Mouse (Mus musculus) gastrocnemius, adult 2 months (tissue): ENCODE data around the gene Aire. TPM values are rescaled to one million over a fixed set of nuclear protein-coding genes. Genes with fewer than 3 reads are reported as not detected.
A peak's percentile ranks its signal among the peaks of the same experiment; 100 is the strongest.
"Not testable (repeated sequence)": the region's sequence is repeated elsewhere in the genome, so short reads cannot be mapped to it uniquely, and the experiment has no call there.

Source experiments
- DNase-seq: peaks from one replicate; pipeline ENCODE4 v3.0.0; 2022
- H3K27ac ChIP-seq: fragments of 200-600 bp; 2 replicates; pipeline ENCODE4 v1.8.1; 2022; ENCODE audit warnings: mild to moderate bottlenecking
- H3K4me3 ChIP-seq: fragments of 200-600 bp; 2 replicates; pipeline ENCODE4 v1.8.1; 2022; ENCODE audit warnings: mild to moderate bottlenecking, moderate library complexity
- CTCF ChIP-seq: fragments of 200-600 bp; IDR thresholded peaks from 2 replicates; pipeline ENCODE4 v1.8.1; 2022; ENCODE audit warnings: antibody characterized with exemption, mild to moderate bottlenecking, moderate library complexity
- intact Hi-C: fragments of 180-260 bp; cut with DNase I; formaldehyde crosslinking; loops from one replicate; pipeline ENCODE4 v1.15.1; 2025
- total RNA-seq, 2 experiments: library from RNA; stranded (reverse); gene quantifications; 2 replicates each; pipeline ENCODE4 v1.2.3; 2021

The Aire gene
- total RNA-seq, 2 experiments from 2014 or later: not detected

DNA sequence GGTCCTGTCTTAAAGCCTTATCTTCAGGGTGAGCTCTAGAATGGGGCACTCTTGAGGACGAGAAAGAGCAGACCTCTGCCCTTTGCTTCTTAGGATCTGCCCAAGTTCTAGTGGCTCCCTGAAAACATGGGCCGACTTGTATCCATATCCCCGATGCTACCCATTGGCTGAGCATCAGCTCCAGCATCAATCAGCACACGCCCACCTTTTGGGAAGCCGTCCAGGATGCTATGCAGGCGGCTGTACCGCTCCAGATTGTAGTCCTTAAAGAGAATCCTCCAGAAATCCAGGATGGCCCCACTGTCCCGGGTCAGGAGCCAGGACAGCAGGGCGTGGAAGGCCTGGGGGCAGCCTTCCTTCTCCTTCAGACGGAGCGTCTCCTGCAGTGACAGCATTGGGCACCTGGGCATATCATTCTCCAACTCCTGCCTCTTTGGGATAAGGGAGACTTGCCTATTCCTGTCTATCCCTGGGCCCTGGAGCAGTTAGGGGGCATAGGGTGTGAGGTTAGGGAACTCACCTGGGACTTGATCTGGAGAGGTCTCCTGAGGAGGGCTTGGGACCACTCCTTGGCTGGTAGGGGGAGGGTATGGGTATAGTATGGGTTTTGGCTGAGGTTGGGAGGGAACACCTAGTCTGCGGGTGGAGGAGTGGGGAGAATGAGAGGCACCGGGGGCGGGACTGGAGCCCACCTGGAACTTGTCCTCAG lies 559 bp downstream of the Aire start:
- intact Hi-C loops: no loop called here
- Histone ChIP-seq H3K27ac (no peak overlapping the region), H3K4me3 (peak overlapping the region; percentile 50; the same call in 1 of the 2 replicates)
- no peak for TF ChIP-seq CTCF
- DNase-seq: no peak

DNA sequence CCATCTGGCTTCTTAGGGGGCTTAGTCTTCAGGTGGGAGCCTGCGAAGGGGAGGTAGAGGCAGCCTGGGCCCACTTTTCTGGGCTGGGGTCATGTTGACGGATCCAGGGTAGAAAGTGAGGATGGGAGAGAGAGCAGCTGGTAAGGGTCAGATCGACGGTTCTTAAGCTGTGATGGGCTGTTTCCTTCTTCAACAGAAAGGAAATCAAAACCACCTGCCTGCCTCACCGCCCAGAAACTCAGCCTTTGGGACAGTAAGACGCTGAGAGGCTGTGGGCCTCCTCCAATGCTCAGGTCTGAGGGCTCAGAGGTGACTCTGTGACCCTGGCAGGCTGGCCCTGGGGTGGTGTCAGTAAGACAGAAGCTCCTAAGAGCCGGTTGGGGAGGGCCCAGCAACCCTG lies 1.3 kb downstream of the Aire start:
- intact Hi-C loops: no loop called here
- Histone ChIP-seq H3K4me3 (no peak overlapping the region), H3K27ac (no peak overlapping the region)
- no peak for DNase-seq
- TF ChIP-seq CTCF: no peak

DNA sequence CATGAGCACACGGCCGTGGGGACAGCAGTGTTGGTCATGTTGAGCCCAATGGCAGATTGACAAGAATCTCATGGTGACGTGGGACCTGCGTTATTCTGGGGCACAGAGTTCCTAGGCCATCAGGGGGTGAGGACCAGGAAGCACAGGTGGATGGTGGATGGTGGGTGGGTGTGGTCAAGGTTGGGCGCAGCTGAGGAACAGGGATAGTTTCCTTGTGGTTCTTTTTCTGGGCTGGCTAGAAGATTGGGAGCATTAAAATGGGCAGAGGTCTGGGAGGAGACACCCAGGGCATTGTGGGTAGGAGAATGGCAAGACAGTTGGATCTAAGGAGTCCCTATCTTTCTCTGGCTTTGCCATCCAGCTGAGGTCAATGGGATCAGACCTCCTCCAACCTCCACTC lies 1.8 kb downstream of the Aire start, which contains the start of gene Dnmt3l:
Dnmt3l (plus strand) TSS at position 301 of the 400 bp plus-strand sequence.
- no peak for DNase-seq
- no peak for TF ChIP-seq CTCF
- Histone ChIP-seq H3K27ac (no peak within 1 kb of the TSS), H3K4me3 (no peak within 1 kb of the TSS)
- intact Hi-C loops: no loop called here

DNA sequence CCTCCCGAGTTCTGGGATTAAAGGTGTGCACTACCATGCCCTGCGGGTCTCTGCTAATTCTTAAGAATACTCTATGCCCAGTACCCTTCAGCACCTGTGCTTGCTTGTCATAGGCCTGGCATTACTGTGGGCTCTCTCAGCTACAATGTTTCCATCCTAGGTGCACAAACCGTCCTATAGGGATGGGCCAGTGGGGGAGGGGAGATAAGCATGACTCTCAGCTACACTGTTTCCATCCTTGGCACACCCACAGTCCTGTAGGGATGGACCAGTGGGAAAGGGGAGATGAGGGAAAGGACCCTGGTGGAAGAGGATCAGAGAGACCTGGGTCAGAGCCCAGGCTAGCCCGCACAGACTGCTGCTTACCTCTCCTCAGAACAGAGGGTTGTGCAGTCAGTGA lies 6.3 kb downstream of the Aire start:
- no peak for DNase-seq
- H3K4me3 ChIP-seq: no peak overlapping the region
- no peak for TF ChIP-seq CTCF

DNA sequence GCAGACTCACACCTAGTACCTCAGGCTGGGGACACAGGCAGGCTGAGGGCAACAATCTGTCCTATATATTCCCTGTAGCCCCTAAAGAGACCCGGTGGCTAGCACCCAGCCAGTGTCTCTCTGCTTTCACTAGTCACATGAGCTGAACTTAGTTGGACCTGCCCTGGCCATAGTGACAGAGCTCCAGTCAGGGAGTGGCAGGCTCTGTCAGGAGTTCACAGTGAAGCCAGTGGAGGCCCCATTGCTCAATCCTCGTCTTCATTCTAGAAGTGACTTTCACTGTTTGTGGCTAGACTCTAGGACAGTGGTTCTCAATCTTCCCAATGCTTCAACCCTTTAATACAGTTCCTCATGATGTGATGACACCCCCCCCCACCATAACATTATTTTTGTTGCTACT lies 11.4 kb downstream of the Aire start:
- no peak for DNase-seq
- no peak for TF ChIP-seq CTCF
- Histone ChIP-seq H3K4me3 (no peak overlapping the region), H3K27ac (no peak overlapping the region)
- intact Hi-C loops: no loop called here

More for the DNA sequence above, 6.3 kb downstream of the Aire start:
- intact Hi-C loops: no loop called here
- H3K27ac ChIP-seq: no peak overlapping the region

DNA sequence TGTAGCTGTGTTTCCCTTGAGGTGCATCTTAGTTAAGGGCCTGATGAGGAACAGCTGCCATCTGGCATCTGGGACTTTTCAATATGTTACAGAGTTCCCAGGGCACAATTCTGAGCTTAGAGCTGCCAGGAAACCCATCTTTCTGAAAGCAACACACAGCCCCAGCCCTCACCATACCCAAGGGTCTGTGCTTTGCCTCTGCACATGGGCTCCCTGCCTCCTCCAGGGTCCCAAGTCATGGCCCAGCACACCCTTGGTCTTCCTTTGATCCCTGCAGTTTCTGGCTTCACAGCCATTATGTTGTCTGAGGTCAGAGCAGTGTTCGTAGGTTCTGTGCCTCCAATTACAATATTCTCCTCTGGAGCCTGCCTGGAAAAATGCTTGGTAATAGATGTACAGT lies 14.3 kb downstream of the Aire start:
- Histone ChIP-seq H3K27ac (no peak overlapping the region), H3K4me3 (no peak overlapping the region)
- DNase-seq: no peak
- no peak for TF ChIP-seq CTCF
- intact Hi-C loops: loop anchor here (5.0 kb wide), 2 partner anchors 47 to 133 kb away; no protein-coding TSS in a partner anchor

DNA sequence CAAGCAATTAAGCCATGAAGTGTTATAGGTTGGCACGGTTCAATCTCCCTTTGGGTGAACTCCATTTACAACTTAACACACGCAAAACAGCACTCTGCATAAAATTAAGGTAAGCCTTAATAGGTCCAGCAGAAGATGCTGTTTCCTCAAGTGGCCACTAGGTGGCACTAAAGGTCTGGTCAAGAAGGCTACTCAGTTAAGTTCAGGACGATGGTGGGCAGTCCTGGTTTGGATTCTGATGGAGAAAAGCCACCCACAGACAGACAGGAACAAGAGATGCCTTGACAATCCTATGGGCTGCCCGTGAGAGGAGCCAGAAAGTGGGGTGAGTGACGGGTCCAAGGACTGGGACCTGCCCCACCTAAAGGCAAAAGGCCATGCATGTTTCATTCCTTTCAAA lies 15.3 kb downstream of the Aire start:
- H3K4me3 ChIP-seq: no peak overlapping the region
- intact Hi-C loops: loop anchor here (5.0 kb wide), 2 partner anchors 46 to 134 kb away; no protein-coding TSS in a partner anchor
- H3K27ac ChIP-seq: no peak overlapping the region
- DNase-seq: peak; percentile 73
- peak; percentile 94 for TF ChIP-seq CTCF

DNA sequence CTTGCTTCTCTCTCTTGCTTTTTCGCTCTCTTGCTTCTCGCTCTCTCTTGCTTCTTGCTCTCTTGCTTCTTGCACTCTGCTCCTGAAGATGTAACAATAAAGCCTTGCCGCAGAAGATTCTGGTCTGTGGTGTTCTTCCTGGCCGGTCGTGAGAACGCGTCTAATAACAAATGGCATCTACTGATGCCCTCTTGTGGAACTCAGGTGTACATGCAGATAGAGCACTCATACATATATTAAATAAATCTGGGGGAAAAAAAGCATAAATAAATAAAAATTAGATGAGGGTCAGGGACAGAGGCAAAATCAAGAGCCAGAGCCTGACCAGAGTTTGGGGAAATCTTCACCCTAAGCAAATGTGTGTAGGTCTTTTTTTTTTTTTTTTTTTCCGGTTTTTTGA lies 18.0 kb downstream of the Aire start:
- intact Hi-C loops: loop anchor here (5.0 kb wide), 2 partner anchors 43 to 137 kb away; no protein-coding TSS in a partner anchor
- not testable (repeated sequence) for DNase-seq, H3K4me3 ChIP-seq, H3K27ac ChIP-seq
- TF ChIP-seq CTCF: peak; percentile 46

DNA sequence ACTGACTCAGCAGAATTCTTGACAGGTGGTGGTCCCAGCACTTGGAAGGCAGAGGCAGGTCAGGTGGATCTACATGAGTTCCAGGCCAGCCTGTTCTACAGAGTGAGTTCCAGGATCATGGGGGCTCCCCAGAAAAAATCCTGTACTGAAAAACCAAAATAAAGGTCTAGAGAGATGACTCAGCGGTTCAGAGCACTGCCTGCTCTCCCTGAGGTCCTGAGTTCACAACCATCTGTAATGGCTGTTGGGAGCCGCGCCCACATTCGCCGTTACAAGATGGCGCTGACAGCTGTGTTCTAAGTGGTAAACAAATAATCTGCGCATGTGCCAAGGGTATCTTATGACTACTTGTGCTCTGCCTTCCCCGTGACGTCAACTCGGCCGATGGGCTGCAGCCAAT lies 23.4 kb downstream of the Aire start:
- intact Hi-C loops, H3K4me3 ChIP-seq, H3K27ac ChIP-seq, DNase-seq: not testable (repeated sequence)

DNA sequence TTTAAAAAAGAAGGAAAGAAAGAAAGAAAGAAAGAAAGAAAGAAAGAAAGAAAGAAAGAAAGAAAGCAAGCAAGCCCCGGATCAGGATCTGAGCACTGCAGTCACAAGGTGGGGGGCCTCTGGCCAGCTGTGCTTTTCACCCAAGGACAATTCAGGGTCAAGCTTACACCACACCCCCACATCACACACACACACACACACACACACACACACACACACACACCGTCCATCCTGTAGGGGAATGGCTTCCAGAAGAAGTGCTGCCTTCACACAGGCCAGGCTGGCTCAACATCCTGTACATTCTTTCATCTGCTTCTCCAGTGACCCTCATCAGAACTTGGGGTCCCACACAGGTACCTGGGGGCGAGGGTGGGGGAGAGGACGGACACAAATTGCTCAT lies 24.1 kb downstream of the Aire start:
- intact Hi-C loops: no loop called here

DNA sequence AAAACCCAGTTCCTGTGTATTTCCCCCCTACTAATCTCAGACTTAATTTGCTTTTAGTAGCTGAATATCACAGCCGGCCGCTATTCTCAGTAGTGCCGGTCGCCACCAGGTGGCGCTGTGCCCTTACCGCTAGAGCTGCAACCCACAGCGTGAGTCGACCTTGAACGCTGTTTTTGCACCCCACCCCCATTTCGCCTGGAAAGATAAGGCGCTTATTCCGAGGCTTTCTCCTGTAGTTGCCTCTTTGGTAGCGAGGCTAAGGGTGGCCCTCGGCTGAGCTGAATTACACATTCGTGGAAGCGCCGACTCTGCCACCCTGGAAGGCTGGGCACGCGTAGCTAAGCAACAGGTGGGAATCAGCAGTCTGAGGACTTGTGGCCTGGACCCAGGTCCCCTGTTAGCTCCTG lies 24.6 kb downstream of the Aire start:
- peak overlapping the region; percentile 68 for H3K27ac ChIP-seq
- peak; percentile 83 for DNase-seq
- peak; percentile 99; the same call in 1 of the 2 replicates for TF ChIP-seq CTCF
- intact Hi-C loops: no loop called here
- peak overlapping the region; percentile 66 for H3K4me3 ChIP-seq

More for the DNA sequence above, 24.1 kb downstream of the Aire start:
- no peak overlapping the region for H3K27ac ChIP-seq
- H3K4me3 ChIP-seq: peak overlapping the region; percentile 66; the same call in 1 of the 2 replicates
- DNase-seq: no peak
- no peak for TF ChIP-seq CTCF

DNA sequence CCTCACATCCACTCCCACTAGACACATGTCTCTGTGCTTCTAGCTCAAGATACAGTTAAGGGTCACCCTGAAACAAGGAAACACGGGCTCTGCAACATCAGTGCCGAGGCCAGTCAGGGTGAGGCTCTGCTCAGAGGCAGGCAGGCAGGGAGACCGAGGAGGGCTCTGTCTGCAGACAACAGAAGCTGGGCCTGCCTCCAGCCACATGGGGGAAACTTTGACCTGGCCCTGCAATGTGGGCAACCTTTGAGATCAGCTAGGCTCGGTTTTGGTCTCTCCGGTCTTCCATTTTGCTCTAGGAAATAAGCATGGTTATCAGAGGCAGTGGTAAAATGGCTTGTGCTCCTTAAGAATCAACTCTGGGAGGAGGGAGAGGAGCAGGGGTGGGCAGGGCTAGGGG lies 27.0 kb downstream of the Aire start:
- Histone ChIP-seq H3K4me3 (no peak overlapping the region), H3K27ac (no peak overlapping the region)
- intact Hi-C loops: no loop called here

DNA sequence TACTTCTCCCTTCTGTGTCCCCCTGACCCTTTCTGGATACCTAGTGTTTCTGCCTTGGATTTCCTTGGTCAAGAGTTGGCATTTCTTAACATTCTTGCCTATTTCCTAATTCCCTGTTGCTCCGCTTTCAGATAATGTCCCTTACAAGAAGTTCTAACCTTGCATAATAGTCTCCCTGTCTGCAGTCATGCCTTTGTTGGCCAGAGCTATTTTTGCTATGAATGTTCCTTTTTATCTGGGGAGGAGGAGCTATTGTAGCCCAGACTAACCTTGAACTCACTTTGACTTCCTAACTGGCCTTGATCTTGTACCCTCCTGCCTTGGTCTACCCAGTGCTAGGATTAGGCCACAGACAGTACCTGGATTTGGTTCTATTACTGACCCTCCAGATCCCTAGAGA lies 27.9 kb downstream of the Aire start:
- H3K27ac ChIP-seq: no peak overlapping the region
- no peak for TF ChIP-seq CTCF
- DNase-seq: no peak
- no peak overlapping the region for H3K4me3 ChIP-seq
- intact Hi-C loops: no loop called here

More for the DNA sequence above, 27.0 kb downstream of the Aire start:
- DNase-seq: no peak
- TF ChIP-seq CTCF: no peak
